Mouse (Mus musculus) monocyte, adult 5-6 weeks (primary cell): Measurements from ENCODE around the gene Catsperd. TPM values are rescaled to one million over a fixed set of nuclear protein-coding genes. Genes with fewer than 3 reads are reported as not detected.

ENCODE experiments used
- ATAC-seq: fragments of 153-309, 156-312 bp; replicated peaks from 2 replicates; pipeline ENCODE4 v1.8.0; 2017; ENCODE audit warnings: mild to moderate bottlenecking; ENCODE audit not compliant: low TSS enrichment, insufficient number of reproducible peaks, severe bottlenecking, poor library complexity, low FRiP score
- total RNA-seq: library from RNA; stranded (forward); fragments of 200-1000, 200-491, 200-594 nt; gene quantifications from 3 replicates; pipeline ENCODE4 v1.2.3, GENCODE M21; 2017

The Catsperd gene
- total RNA-seq, result 0.38 to 1.7 TPM in 2 of 3 replicates, not detected in the other

DNA sequence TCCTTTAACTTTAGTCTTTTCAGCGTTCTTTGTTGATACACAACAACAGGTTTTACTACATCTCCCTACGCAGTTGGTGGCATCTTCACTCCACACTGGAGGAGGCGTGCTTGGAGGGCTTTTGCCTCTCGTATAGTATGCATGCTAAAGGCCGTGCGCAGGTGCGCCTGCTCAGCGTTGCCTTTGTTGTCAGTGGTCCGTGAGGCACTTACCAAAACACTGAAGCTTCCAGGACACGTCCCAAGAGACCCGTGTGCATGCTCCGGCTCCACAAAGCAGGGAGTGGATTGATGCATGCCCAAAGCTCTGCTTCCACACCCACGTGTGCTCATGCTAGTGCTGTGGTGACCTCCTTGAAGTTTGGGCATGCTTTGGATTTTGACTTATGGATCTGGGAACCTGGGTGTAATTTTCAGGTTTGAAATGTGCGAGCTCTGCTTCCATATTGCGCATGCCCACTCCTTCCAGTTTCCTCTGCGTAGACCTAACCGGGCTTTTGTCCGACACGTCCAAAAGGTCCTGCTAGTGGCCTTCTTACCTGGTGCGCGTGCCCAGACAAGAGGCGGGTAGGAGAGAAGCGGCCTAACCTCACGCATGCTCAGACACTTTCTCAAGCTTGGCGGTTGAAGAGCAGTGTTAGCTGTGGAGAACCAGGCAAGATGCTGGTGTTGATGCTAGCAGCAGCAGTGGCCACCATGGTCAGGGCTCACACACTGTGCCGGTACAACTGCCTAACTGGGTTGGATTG is at the start of gene Catsperd:
Gene Catsperd (plus strand): TSS at position 614 of the 748 bp plus-strand sequence.
- no peak for ATAC-seq

DNA sequence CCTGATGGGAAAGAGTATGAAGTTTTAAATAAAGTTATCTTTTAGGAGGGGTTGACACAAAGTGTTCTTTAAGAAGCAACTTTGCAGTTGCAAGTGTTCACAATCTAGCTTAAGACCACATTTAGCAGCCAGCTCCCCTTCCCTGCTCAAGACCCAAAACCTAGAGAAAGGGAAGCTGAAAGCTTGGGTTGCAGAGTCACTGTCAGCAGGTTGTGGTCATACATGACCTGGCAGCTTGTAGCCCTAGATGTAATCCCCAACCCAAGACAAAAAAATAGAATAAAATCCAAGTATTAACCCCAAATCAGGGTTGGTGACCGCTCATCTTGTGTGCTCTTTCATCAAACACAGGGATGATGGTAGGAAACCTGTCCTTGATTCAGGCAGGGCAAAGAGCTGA is 44.9 kb upstream of the Catsperd start:
- ATAC-seq, result no peak

DNA sequence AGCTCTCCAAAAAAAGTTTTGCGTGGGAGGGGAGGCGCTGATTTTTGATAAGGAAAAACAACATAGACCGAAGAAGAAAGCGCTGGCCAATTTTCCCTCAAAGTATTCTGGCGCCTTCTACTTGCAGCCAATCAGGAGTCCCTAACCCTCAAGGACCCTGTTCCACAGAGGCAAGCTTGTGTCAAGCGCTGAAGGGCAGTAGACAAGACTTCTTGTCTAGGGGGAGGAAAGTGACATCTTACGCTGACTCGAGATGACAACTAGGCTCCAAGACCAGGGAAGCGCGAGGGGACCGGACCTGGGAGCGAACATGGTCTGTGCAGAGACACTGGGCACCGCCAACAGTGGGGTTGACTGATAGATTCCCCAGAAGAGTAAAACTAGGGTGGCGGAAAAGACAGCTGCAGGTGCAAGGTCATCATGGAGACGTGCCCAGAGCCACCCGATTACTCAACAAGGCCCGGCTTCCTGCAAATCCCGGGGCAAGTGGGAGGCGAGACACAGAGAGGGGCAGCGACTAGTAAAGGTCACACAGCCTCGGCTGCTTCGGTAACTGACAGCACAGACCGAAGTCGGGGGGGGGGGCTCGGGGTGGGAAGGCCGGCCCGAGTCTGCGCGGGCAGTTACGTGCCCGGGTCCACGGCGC is 44.2 kb upstream of the Catsperd start:
- 0 out of 2 replicates have a peak, but pooled peaks have one; percentile 18 for ATAC-seq

DNA sequence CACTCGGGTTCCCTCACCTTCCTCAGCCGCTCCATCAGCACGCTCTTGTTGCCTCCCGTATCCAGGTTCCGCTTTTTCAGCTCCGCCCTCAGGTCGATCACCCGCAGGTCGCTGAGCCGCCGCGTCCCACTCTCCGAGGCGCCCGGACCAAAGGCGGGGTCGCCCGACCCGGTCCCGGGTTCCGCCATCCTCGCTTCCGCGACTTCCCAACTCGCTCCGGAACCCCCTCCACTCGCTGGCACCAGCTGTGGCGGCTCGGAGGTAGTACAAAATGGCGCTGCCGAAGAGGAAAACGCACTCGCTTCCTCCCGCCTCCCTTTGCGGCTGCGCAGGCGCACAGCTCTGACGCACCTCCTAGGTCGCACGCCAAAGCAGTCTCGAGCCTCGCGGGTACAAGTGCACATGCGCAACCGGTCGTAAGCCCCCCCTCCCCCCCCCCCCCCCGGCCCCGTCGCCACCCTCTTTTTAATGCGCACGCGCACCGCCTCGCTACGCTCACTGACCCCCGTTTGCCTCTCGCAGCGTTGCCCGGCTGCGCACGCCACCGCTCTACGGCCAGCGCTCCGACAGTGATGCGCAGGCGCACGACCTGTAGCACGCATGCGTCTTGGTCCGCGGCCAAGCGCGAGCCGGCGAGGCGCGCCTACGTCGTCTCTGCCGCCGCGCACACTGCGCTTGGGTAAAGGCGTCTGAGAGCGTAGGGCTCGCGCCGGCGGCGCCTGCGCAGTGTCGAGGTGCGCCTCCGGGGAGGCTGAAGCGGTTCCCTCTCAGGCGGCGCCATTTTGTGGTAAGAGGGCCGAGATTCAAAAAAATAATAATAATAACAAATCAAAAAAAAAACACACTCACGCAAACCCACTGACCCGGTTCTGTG is 43.4 kb upstream of the Catsperd start, which contains the start of the genes Safb2 and Safb:
Gene Safb2 (minus strand): TSS at position 329 of the 874 bp plus-strand sequence.
Gene Safb (plus strand): TSS at position 569 of the 874 bp plus-strand sequence.
- ATAC-seq, result peak; percentile 79

DNA sequence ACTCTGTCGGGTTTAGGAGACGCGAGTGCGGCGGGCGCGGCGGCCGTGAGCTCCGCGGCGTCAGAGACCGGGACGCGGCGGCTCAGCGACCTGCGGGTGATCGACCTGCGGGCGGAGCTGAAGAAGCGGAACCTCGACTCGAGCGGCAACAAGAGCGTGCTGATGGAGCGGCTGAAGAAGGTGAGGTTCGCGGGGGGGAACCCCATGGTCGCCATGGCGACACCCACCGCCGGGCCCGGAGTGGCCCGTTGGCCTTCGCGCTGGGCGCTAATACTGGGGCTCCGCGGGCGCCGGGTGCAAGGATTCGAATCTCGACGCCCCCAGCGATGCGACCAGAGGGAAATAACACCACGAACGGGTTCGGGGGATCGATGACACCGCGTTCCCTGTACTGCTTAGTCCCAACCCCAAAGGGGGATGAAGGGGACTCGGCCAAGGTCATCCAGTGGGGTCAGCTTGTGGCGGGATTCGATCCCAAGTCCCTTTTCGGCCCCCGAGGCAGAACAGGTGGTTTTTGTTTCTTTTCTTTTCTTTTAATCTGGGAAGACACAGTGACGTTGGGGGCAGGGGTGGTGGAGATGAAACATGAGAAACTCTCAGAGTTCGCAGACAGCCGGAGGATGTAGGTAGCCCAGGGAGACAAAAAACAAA is 42.6 kb upstream of the Catsperd start:
- peak; percentile 20 for ATAC-seq

DNA sequence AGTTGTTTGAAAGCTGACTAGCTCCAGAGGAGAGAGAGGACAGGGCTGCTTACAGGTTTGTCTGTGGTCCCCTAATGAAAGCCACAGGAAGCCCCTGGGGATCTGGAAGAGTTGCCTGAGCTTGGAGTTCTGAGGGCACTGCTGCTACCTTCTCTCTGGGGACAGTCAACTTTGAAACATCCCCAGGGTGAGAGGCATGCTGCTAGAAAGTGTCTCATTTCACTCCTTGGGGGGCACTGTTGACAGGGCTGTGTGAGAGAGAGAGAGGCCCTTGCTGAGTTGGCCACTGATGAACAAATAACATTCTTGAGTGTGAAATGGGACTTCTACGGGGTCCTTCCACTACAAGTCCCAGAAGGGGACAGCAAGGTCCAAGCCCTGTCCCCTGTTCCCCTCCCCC is 40.2 kb upstream of the Catsperd start:
- ATAC-seq, result no peak

DNA sequence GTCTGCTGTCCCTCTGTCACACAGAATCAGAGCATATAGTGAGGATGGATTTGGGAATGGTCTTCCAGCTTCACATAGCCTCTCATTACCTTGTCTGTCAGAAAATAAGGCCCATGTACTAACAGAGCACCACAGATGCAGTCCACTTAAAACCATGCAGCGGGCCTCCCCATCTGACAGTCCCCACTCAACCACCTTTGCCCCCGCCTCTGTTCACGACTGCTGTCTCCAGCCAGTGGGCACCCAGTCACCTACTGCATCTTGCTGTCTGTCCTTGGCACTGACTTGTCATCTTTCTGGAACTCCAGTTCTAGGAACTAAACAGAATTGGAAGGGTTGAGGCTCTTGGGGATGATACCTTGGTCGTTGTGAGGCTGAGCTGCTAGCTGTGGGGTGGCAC is 39.0 kb upstream of the Catsperd start:
- ATAC-seq, result no peak

DNA sequence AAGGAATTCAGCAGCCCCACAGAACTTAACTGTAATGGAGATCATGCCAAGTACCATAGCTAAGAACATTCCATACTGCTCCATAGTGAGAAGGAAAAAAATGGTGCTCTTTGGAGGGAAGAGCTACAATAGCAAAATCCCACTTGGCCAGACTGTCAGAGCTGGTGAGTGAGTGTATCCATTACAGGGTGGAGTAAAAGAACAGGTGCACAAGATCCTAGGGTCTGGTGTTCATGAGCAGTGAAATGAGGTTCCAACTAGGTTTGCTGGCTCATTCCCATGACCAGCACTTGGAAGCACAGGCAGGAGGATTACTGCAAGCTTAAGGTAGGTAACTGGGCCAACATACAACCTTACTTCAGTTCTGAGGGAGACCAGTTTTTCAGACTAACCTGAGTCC is 35.4 kb upstream of the Catsperd start:
- no peak for ATAC-seq

DNA sequence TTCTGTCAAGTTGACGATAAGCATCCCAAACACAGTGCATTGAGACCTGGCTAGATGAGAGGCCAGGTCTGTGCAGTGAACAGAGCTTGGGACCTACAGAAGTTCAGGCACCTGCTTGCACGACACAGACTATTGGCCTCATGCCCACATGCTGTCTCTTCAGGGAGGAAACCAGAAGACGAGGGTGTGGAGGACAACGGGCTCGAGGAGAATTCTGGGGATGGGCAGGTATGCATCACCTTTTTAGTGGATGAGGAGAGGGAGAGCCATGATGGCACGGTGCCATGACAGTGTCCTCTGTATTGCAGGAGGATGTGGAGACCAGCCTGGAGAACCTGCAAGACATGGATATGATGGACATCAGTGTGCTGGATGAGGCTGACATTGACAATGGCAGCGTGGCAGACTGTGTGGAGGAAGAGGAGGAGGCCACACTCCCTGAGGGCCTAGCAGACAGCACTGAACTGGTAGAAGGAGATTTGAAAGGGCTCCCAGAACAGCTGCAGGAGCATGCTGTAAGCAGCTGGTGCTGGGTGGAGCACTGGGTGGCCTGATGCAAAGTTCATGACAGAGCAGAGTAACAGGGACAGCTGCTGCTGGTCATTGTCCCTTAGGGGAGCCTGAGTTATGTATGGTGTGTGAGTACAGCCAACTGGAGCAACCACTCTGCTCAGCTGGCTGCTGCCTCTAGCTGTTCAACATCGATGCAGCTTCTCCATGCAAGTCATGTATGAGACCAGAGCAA is 34.2 kb upstream of the Catsperd start:
- ATAC-seq, result no peak

DNA sequence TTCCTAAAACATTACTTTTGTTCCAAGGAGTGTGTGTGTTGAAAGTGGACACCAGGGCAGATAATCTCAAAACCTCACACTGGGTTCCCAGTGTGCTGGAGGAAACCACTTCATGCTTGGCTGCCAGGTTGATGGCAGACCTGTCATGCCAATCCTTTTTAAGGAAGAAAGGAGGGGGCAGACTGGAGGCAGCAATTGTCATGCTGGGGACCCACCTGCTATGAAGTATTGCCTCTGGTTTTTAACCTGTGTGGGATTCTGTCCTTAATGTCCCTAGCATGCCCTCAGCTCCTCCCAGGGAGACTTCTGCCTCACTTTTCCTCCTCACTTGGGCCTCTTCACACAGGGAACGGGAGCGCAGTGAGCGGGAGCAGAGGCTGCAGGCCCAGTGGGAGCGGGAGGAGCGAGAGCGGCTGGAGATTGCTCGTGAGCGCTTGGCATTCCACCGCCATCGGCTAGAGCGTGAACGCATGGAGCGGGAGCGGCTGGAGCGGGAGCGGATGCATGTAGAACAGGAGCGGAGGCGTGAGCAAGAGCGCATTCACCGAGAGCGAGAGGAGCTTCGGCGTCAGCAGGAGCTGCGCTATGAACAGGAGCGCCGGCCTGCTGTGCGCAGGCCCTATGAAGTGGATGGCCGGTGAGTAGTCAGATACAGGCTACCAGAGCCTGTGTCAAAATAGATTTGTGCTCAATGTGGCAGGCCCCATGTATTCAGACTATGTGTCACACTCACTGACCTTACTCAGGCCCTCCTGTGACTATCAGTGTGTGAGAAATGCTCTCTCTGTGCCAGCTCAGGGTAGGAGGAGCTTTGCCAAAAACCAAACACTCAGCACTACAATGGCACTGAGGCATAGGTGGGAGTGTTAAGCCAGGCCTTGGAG is 24.5 kb upstream of the Catsperd start:
- ATAC-seq, result no peak

DNA sequence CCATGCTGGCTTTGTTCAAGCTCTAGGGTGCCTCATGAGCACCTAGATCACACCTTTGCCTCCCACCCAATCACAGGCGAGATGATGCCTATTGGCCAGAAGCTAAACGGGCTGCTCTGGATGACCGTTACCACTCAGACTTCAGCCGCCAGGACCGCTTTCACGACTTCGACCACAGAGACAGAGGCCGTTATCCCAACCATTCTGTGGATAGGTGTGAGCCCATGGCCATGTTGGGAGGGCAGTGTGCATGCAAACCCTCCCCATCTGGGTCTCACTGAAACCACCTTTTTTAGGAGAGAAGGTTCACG is 23.9 kb upstream of the Catsperd start:
- no peak for ATAC-seq

DNA sequence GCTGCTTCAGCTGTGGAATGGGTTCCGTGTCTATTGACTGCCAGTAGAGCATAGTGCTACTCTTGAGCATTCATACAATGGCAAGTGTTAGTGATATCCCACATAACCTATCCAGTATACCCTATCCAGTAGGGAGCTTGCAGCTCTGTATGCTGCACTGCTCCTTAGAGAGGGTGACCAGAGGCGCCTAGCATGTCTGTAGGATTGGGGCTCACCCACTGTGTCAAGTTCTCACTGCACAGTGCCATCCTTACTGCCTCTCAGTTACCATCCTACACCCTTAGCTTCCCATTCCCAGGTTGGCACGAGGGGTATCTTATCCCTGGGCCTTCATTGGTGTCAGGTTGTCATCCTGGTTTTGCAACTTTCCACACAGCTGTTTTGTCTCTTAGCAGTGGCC is 23.5 kb upstream of the Catsperd start:
- no peak for ATAC-seq

DNA sequence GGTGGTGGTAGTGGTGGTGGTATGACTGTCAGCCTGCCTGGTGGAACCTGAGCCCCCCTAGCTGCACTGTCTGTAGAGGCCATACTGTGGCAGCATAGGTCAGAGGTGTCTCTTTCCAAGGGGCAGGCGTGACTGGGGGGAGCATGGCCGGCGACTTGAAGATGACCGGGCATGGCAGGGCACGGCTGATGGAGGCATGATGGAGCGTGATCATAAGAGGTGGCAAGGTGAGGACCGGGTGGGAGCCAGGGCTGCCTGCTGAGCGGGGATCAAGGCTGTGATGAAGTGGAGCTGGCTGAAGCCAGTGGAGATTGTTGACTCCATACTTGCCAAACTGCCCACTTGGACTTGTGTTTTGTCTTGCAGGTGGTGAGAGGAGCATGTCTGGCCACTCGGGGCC is 22.5 kb upstream of the Catsperd start:
- ATAC-seq, result no peak

DNA sequence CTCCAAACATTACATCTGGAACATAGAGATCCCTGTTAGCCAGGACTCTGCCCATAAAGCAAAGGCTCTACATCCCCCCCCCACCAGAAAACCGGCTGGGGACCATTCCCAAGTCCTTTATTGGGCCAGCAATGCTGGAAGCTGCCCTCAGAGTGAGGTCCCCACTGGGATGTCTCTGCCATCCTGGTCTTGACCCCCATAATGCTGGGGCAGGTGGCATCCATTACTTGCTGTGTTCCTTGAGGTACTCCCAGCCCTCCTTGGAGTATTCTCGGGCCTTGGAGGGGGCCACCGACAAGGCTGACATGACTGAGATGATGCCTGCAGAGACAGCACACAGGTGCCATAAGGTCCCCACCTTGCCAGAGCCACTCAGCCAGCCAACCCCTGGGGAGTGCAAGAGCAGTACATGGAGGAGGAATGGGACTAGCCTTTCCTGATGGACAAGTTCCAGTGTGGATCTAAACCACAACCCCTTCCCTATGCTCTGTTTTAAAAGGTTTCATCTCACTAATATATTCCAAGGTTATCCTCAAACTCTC is 20.4 kb upstream of the Catsperd start:
- ATAC-seq, result no peak

DNA sequence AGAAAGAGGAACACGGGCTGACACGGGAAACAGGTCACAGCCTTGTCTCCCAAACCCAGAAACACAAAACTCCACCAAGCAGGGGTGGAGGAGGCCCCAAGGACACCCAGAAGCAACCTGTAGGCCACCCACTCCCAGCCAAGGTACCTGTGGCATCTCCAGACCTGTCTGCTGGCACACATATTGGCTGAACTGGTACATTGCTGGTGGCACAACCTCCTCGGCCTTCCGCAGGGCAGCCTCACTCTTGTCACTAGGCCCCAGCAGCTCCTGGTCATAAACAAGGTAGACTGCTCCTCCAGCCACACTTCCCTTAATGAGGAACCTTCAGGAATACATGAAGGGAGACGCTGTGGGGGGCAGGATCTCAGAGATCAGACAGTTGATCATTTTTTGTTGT is 19.2 kb upstream of the Catsperd start:
- no peak for ATAC-seq

DNA sequence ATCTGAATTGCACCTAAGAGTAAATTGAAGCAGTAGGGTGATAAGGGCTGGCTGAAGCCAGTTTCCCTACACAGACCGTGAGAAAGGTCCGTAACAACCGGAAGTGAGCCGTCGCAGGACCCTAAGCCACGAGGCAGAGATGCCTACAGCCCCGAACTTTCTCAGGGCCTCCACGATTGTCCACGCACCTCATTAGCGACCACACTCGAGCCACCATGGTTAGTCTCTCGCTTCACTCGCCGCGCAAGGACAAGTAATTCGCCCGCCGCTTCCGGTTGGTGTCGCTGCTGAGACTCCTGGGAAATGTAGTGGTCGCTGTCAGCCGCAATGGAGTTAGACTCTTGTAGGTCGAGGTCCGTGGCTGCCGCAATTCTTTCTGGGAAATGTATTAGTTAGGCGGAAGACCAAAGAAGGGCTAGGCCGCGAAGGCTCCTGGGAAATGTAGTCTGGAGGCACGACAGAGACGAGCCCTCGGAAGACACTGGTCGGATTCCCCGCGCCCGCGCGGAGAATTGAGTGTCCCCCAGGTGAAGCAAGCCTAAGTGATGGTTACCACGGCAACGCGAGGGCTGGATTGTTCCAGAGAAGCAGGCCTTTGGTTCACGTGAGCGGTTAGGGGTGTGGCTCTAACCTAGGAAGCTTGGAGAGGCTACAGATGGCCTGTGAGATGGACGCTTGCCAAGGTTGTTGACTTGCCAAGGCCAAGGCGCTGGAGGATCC is 18.3 kb upstream of the Catsperd start, which contains the start of gene 2410015M20Rik:
Gene 2410015M20Rik (minus strand): TSS at position 320 of the 720 bp plus-strand sequence.
- peak; percentile 81 for ATAC-seq
